Mouse (Mus musculus) bone marrow, adult 2 months (tissue): ENCODE results near the gene Slc5a5.

Experiments used
- CTCF ChIP-seq: fragments of 200-500 bp; IDR thresholded peaks from 2 replicates; pipeline ENCODE4 v1.5.1; 2011; ENCODE audit warnings: low read length, control low read depth; ENCODE audit not compliant: control insufficient read depth, insufficient read depth
- POLR2A ChIP-seq: fragments of 200-500 bp; IDR thresholded peaks from 2 replicates; pipeline ENCODE4 v1.6.1; 2011; ENCODE audit warnings: low read depth, mild to moderate bottlenecking, control low read depth, low read length, borderline replicate concordance; ENCODE audit not compliant: control insufficient read depth

GRCm38 (mm10) chr8:70884186-70884585 is 8.4 kb downstream of the Slc5a5 start:
- no peak for TF ChIP-seq POLR2A
- TF ChIP-seq CTCF = no peak
